ENCODE assay signal across 10 mouse cellular contexts in the genomic region with DNA sequence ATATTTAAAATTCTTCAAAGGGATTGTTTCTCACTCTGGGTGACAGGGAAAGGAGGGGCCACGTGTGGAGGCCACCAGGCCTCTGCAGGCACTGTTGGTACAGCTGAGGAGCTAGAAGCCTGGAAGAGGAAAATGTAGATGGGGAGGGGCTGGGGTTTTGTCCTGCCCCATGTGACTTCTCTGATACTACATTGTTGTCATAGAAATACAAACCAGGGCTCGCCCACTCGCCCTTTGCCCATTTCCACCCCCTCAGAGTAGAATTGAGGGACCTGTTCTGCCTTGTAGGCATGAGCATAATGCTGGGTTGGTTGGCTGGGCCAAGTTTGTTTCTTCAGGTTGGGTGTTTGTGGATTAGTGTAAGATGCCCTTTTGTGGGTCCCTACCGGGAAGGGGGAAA.
DNase-seq lines count a peak whose midpoint lies in the region; ATAC-seq and TF ChIP-seq lines count a peak whose summit lies in the region.
"Had no signal": no experiment of that assay in that cellular context is flagged by ENCODE, and none has a peak within 500 bp of the region (broad histone marks: within the 10 kb centered on the region; RNA-seq: fewer than 3 reads in every experiment).

No protein-coding gene starts in this region.

- TF ChIP-seq POLR2A in kidney, adult 2 months (IDR thresholded peaks at IDR 0.05; ENCODE audit: low read depth, low read length), result no peak

- no peak overlapping the region for H3K9ac ChIP-seq in kidney, embryonic 14.5 days (ENCODE audit: low read depth, low read length)
- H3K9ac ChIP-seq in embryonic facial prominence, embryonic 12.5 days, result no peak overlapping the region
- peak overlapping the region; percentile 15; the same call in 1 of the 2 replicates for H3K9ac ChIP-seq in hindbrain, embryonic 13.5 days
- 0 out of 2 replicates have a peak overlapping the region, but pooled peaks have one; percentile 11 for H3K9ac ChIP-seq in midbrain, embryonic 16.5 days (ENCODE audit: low read depth, low read length)
- H3K9ac ChIP-seq: heart, embryonic 12.5 days had no signal

- no peak overlapping the region for H3K27ac ChIP-seq in kidney, embryonic 14.5 days (ENCODE audit: low read depth, low read length)
- no peak overlapping the region for H3K27ac ChIP-seq in kidney, adult 2 months (ENCODE audit: insufficient read depth, low read depth, low read length)
- peak overlapping the region; percentile 46 for H3K27ac ChIP-seq in embryonic facial prominence, embryonic 12.5 days
- peak overlapping the region; percentile 85 for H3K27ac ChIP-seq in hindbrain, embryonic 13.5 days
- peak overlapping the region; percentile 67 for H3K27ac ChIP-seq in midbrain, embryonic 16.5 days (ENCODE audit: low read length)

- H3K4me3 ChIP-seq in kidney, embryonic 14.5 days (ENCODE audit: low read length), result no peak overlapping the region
- no peak overlapping the region for H3K4me3 ChIP-seq in kidney, adult 2 months (ENCODE audit: insufficient read depth, low read depth, low read length)
- H3K4me3 ChIP-seq in embryonic facial prominence, embryonic 12.5 days, result no peak overlapping the region
- no peak overlapping the region for H3K4me3 ChIP-seq in hindbrain, embryonic 13.5 days
- no peak overlapping the region for H3K4me3 ChIP-seq in midbrain, embryonic 16.5 days (ENCODE audit: low read depth, low read length)
- H3K4me3 ChIP-seq: heart, embryonic 12.5 days had no signal

- TF ChIP-seq CTCF in kidney, adult 2 months (conservative IDR thresholded peaks at IDR 0.05; ENCODE audit: insufficient read depth, insufficient read length, low read depth, low read length), result no peak

- H3K4me2 ChIP-seq in kidney, embryonic 14.5 days (replicated peaks; ENCODE audit: low read depth, low read length), result no peak overlapping the region
- no peak overlapping the region for H3K4me2 ChIP-seq in embryonic facial prominence, embryonic 12.5 days (replicated peaks)
- no peak overlapping the region for H3K4me2 ChIP-seq in hindbrain, embryonic 13.5 days
- H3K4me2 ChIP-seq in midbrain, embryonic 16.5 days (ENCODE audit: low read length), result no peak overlapping the region
- H3K4me2 ChIP-seq: heart, embryonic 12.5 days had no signal

- DNase-seq in kidney, adult 2 months, result no peak
- no peak for DNase-seq in adrenal gland, postnatal 14 days
- DNase-seq in cerebellum, adult 9-11 months, result no peak
- DNase-seq in left cerebral cortex, adult 9 months (ENCODE audit: low spot score in 2 of 2), result no peak
- DNase-seq: right cerebral cortex, postnatal 25 days had no signal

- no peaks in the 10 kb centered on the region for H3K27me3 ChIP-seq in kidney, embryonic 14.5 days (ENCODE audit: control insufficient read depth, insufficient read depth, low read length)
- H3K27me3 ChIP-seq in kidney, adult 2 months (replicated peaks; ENCODE audit: control insufficient read depth, insufficient read depth, low read length), result no peaks in the 10 kb centered on the region
- H3K27me3 ChIP-seq in embryonic facial prominence, embryonic 12.5 days, result no peaks in the 10 kb centered on the region
- H3K27me3 ChIP-seq in hindbrain, embryonic 13.5 days, result 0 out of 2 replicates have a peak, but pooled peaks cover 2% of the 10 kb centered on the region
- H3K27me3 ChIP-seq in midbrain, embryonic 16.5 days (ENCODE audit: control insufficient read depth, insufficient read depth, low read depth, low read length), result no peaks in the 10 kb centered on the region
- H3K27me3 ChIP-seq: heart, embryonic 12.5 days had no signal

- WGBS in kidney, embryonic 14.5 days, result 27% methylated on average over 4 of the region's 4 CpGs
- 46% methylated on average over 4 of the region's 4 CpGs for WGBS in kidney, adult 2 months
- WGBS in embryonic facial prominence, embryonic 12.5 days, result 65% methylated on average over 4 of the region's 4 CpGs
- WGBS in hindbrain, embryonic 13.5 days, result 42% methylated on average over 4 of the region's 4 CpGs
- WGBS in midbrain, embryonic 16.5 days, result 46% methylated on average over 4 of the region's 4 CpGs

- peaks cover 23% of the 10 kb centered on the region; the same call in 1 of the 2 replicates for H3K4me1 ChIP-seq in kidney, embryonic 14.5 days (ENCODE audit: control insufficient read depth, insufficient read depth, low read length)
- H3K4me1 ChIP-seq in kidney, adult 2 months (ENCODE audit: control insufficient read depth, insufficient read depth, low read length), result no peaks in the 10 kb centered on the region
- peaks cover 44% of the 10 kb centered on the region for H3K4me1 ChIP-seq in embryonic facial prominence, embryonic 12.5 days
- peaks cover 66% of the 10 kb centered on the region for H3K4me1 ChIP-seq in hindbrain, embryonic 13.5 days (replicated peaks)
- peaks cover 48% of the 10 kb centered on the region for H3K4me1 ChIP-seq in midbrain, embryonic 16.5 days (ENCODE audit: control insufficient read depth, insufficient read depth, low read length)

- no peaks in the 10 kb centered on the region for H3K9me3 ChIP-seq in kidney, embryonic 14.5 days (ENCODE audit: control insufficient read depth, low read length)
- no peaks in the 10 kb centered on the region for H3K9me3 ChIP-seq in embryonic facial prominence, embryonic 12.5 days
- no peaks in the 10 kb centered on the region for H3K9me3 ChIP-seq in hindbrain, embryonic 13.5 days
- no peaks in the 10 kb centered on the region for H3K9me3 ChIP-seq in midbrain, embryonic 16.5 days (replicated peaks; ENCODE audit: control insufficient read depth, low read length, poor library complexity, severe bottlenecking)
- H3K9me3 ChIP-seq: heart, embryonic 12.5 days had no signal

- 0 out of 2 replicates have a peak, but pooled peaks have one; percentile 21 for ATAC-seq in kidney, embryonic 14.5 days (ENCODE audit: low FRiP score, low TSS enrichment)
- ATAC-seq in embryonic facial prominence, embryonic 12.5 days (ENCODE audit: insufficient number of reproducible peaks, insufficient read depth, low FRiP score, low TSS enrichment), result no peak
- ATAC-seq in hindbrain, embryonic 13.5 days (ENCODE audit: low FRiP score), result 0 out of 2 replicates have a peak, but pooled peaks have one; percentile 6
- no peak for ATAC-seq in midbrain, embryonic 16.5 days

- H3K36me3 ChIP-seq in kidney, embryonic 14.5 days (ENCODE audit: control insufficient read depth, insufficient read depth, low read length), result no peaks in the 10 kb centered on the region; the same call in 1 of the 2 replicates
- H3K36me3 ChIP-seq in kidney, adult 2 months (ENCODE audit: control insufficient read depth, insufficient read depth, low read length), result no peaks in the 10 kb centered on the region
- peaks cover 10% of the 10 kb centered on the region; the same call in 1 of the 2 replicates for H3K36me3 ChIP-seq in embryonic facial prominence, embryonic 12.5 days
- H3K36me3 ChIP-seq in hindbrain, embryonic 13.5 days, result no peaks in the 10 kb centered on the region
- no peaks in the 10 kb centered on the region for H3K36me3 ChIP-seq in midbrain, embryonic 16.5 days (ENCODE audit: control insufficient read depth, insufficient read depth, low read length)
- H3K36me3 ChIP-seq: heart, embryonic 12.5 days had no signal

Comparison
In these comparisons a context has a peak if more than half of its experiments do, and no peak if none do; other contexts are left out.
1. ATAC-seq: peak in kidney, embryonic 14.5 days (single experiment) and hindbrain, embryonic 13.5 days (single experiment); none in embryonic facial prominence, embryonic 12.5 days (single experiment) and midbrain, embryonic 16.5 days (single experiment).
2. H3K27ac ChIP-seq: peak in embryonic facial prominence, embryonic 12.5 days (single experiment), hindbrain, embryonic 13.5 days (single experiment) and midbrain, embryonic 16.5 days (single experiment); none in kidney, embryonic 14.5 days (single experiment) and kidney, adult 2 months (single experiment).
3. H3K9ac ChIP-seq: peak in hindbrain, embryonic 13.5 days (single experiment) and midbrain, embryonic 16.5 days (single experiment); none in kidney, embryonic 14.5 days (single experiment) and embryonic facial prominence, embryonic 12.5 days (single experiment).